Mouse (Mus musculus) cerebellum, adult 2 months (tissue): ENCODE measurements around the gene Efna2. TPM values are rescaled to one million over a fixed set of nuclear protein-coding genes. Genes with fewer than 3 reads are reported as not detected.

Experiments
- DNase-seq, 2 experiments: peaks; one replicate each; pipeline ENCODE4 v3.0.0; 2021
- H3K27ac ChIP-seq: fragments of 200-500 bp; 2 replicates; pipeline ENCODE4 v1.5.1; 2012; ENCODE audit warnings: low read length, control low read depth, inconsistent platforms; ENCODE audit not compliant: insufficient read depth
- H3K27me3 ChIP-seq: fragments of 200-500 bp; 2 replicates; pipeline ENCODE4 v1.6.1; 2012; ENCODE audit warnings: inconsistent platforms, mild to moderate bottlenecking, low read length, moderate library complexity; ENCODE audit not compliant: control insufficient read depth, insufficient read depth
- H3K4me1 ChIP-seq: fragments of 200-500 bp; 2 replicates; pipeline ENCODE4 v1.6.1; 2011; ENCODE audit warnings: low read length; ENCODE audit not compliant: control insufficient read depth, insufficient read depth
- H3K4me3 ChIP-seq: fragments of 200-500 bp; replicated peaks from 2 replicates; pipeline ENCODE3; 2011; ENCODE audit warnings: mild to moderate bottlenecking, low read depth, low read length, control low read depth; ENCODE audit not compliant: insufficient read depth
- CTCF ChIP-seq: fragments of 200-500 bp; IDR thresholded peaks from 2 replicates; pipeline ENCODE4 v1.5.1; 2011; ENCODE audit warnings: low read depth, mild to moderate bottlenecking, control low read depth, low read length, moderate library complexity, borderline replicate concordance; ENCODE audit not compliant: insufficient read depth
- POLR2A ChIP-seq: fragments of 200-500 bp; IDR thresholded peaks from 2 replicates; pipeline ENCODE4 v1.6.1; 2011; ENCODE audit warnings: low read length, control low read depth, borderline replicate concordance; ENCODE audit not compliant: insufficient read depth
- WGBS: fragments of 180-500 bp; shearing (Covaris S2); methylation state at CpG from one replicate; pipeline ENCODE4 v1.1.7; 2018; 5-methylcytosine and 5-hydroxymethylcytosine counted together
- polyA plus RNA-seq: library from polyadenylated mRNA; depleted of rRNA; stranded (reverse); fragments of >200 nt; gene quantifications from 2 replicates; pipeline ENCODE4 v1.2.3, GENCODE M21; 2012

Gene Efna2
- polyA plus RNA-seq, 1 experiment = 10.2 TPM

DNA sequence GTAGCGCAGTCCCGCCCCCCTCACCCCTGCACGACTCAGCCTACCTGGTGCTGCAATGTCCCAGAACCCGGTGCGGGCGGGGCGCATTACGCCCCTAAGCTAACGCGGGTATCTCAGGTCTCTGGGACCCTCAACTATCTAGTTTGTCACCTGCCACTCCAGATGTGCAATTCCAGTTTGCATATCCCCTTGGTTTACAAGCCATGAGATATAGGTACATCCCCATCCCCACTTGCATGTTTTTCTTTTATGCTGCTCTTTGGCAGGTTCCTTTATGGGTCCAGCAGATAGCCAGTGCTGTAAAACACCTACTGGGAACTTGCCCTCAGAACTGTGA, 39.9 kb upstream of the Efna2 start:
- H3K27ac ChIP-seq = peak overlapping the region; percentile 44
- H3K4me3 ChIP-seq = peak overlapping the region; percentile 87
- no peaks in the 10 kb centered on the region for H3K27me3 ChIP-seq
- WGBS = 2% methylated on average over 9 of the region's 10 CpGs
- no peak for DNase-seq
- no peak for TF ChIP-seq POLR2A
- peaks cover 12% of the 10 kb centered on the region; the same call in 1 of the 2 replicates for H3K4me1 ChIP-seq

- WGBS = 77% methylated on average over 11 of the region's 11 CpGs
- TF ChIP-seq POLR2A = no peak
- TF ChIP-seq CTCF = no peak
- Histone ChIP-seq H3K4me1 (peaks cover 17% of the 10 kb centered on the region; the same call in 1 of the 2 replicates), H3K27ac (no peak overlapping the region), H3K27me3 (no peaks in the 10 kb centered on the region), H3K4me3 (no peak overlapping the region)
- DNase-seq = no peak
Measured at GRCm38 (mm10) chr10:80139975-80140665, 39.2 kb upstream of the Efna2 start.

GRCm38 (mm10) chr10:80140666-80141035, 38.6 kb upstream of the Efna2 start, which contains the start of gene Cbarp:
Gene Cbarp, minus strand, starts transcription at chr10:80140835.
- no peak for DNase-seq
- H3K27ac ChIP-seq = peak within 1 kb of the TSS; percentile 97
- TF ChIP-seq POLR2A (no peak), CTCF (no peak)
- 67% methylated on average over 10 of the region's 10 CpGs for WGBS
- H3K4me1 ChIP-seq = peaks cover 21% of the 10 kb centered on the region
- H3K4me3 ChIP-seq = peak within 1 kb of the TSS; percentile 61
- no peaks in the 10 kb centered on the region for H3K27me3 ChIP-seq

DNA sequence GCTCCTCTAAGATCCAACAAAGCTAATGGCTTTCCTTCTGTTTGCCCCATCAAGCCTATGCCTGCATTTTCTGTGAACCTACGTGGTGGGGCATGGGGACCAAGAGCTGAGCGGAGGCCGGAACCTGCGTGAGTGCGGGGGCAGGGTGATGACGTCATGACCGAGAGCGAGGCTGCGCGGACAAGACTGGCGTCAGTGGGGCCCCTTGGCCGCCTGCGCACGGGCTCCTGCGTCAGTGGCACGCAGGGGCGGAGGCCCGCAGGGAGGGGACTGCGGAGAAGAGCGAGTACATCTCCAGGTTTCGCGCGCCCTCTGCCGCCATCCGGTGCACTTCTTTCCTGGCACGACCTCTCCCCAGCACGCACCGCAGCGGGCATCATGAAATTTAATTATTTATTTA, 38.0 kb upstream of the Efna2 start:
- peak overlapping the region; percentile 61 for H3K4me3 ChIP-seq
- peak overlapping the region; percentile 97 for H3K27ac ChIP-seq
- peak; percentile 98 to 99 for DNase-seq
- TF ChIP-seq POLR2A (peak; percentile 73; the same call in 1 of the 2 replicates), CTCF (peak; percentile 69; the same call in 1 of the 2 replicates)
- no peaks in the 10 kb centered on the region for H3K27me3 ChIP-seq
- under 1% methylated on average over 29 of the region's 29 CpGs for WGBS
- peaks cover 25% of the 10 kb centered on the region for H3K4me1 ChIP-seq

DNA sequence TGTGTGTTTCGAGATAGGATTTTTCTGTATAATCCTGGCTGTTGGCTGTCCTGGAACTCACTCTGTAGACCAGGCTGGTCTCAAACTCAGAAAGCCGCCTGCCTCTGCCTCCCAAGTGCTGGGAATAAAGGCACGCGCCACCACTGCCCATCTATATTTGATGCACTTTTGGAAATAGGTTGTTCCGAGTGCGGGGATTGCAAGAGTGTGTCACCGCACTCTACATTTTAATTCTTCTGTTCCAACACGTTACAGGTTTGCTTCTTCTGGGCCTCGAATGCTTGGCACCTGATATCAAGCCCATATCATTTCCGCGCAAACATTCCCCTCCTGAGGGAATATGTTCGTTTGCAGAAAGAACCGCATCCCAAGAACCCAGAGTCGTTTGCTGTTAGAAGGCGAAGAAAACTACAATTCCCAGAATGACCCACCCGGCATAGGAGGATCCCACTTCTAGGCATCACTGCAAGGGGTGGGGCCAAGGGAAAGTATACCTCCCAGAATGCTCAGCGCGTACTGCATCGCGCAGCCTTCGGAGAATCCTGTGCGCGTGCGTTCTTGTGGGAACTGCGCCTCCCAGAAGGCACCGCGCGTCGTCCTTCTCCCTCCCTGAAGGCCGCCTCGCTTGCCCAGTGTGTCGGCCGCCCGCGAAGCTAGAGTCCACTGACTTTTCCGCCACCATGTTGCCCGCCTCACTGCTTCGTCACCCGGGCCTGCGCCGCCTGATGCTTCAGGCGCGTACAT, 37.3 kb upstream of the Efna2 start:
- no peaks in the 10 kb centered on the region for H3K27me3 ChIP-seq
- H3K27ac ChIP-seq = peak overlapping the region; percentile 89
- under 1% methylated on average over 40 of the region's 43 CpGs for WGBS
- TF ChIP-seq POLR2A = peak; percentile 89
- no peak for TF ChIP-seq CTCF
- peaks cover 32% of the 10 kb centered on the region for H3K4me1 ChIP-seq
- H3K4me3 ChIP-seq = peak overlapping the region; percentile 67
- DNase-seq = peak; percentile 94 to 99

DNA sequence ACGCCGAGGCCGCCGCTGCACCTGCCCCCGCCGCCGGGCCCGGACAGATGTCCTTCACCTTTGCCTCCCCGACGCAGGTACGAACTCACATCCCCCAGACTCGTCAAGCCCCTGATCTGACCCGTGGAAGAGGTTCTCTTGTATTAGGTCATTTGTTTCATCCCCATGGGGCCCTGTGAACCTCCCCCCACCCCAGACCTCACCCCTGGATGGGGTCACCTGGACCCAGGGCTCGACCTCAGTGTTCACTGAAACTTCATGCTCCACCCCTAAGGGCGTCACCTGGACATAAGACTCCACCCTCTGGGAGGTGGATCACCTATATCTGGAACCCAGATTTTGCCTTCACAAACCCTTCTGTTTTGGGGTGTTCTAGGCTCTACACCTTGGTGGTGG, 36.8 kb upstream of the Efna2 start:
- Histone ChIP-seq H3K27me3 (no peaks in the 10 kb centered on the region), H3K27ac (peak overlapping the region; percentile 89), H3K4me3 (peak overlapping the region; percentile 67), H3K4me1 (peaks cover 36% of the 10 kb centered on the region)
- TF ChIP-seq CTCF = no peak
- WGBS = 1% methylated on average over 15 of the region's 15 CpGs
- no peak for DNase-seq

DNA sequence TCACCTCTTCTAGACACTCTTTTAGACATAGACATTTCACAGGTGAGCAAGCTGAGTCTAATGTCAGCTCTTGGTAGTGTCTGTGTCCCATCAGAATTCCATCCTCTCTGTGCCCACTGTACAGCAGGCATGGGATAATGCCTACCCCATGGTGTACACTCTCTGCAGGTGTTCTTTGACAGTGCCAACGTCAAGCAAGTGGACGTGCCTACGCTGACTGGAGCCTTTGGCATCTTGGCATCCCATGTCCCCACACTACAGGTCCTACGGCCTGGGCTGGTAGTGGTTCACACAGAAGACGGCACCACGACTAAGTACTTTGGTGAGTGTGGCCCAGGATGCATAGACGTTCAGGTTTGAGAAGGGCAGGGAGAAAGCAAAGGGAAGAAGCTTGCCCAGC, 35.6 kb upstream of the Efna2 start:
- Histone ChIP-seq H3K4me1 (peaks cover 35% of the 10 kb centered on the region), H3K4me3 (no peak overlapping the region), H3K27ac (no peak overlapping the region), H3K27me3 (no peaks in the 10 kb centered on the region)
- TF ChIP-seq CTCF (no peak), POLR2A (no peak)
- 44% methylated on average over 7 of the region's 7 CpGs for whole genome bisulfite sequencing
- no peak for DNase-seq

- Histone ChIP-seq H3K27ac (no peak overlapping the region), H3K4me3 (no peak overlapping the region), H3K27me3 (no peaks in the 10 kb centered on the region), H3K4me1 (peaks cover 35% of the 10 kb centered on the region)
- DNase-seq = no peak
- TF ChIP-seq POLR2A (no peak), CTCF (no peak)
- 86% methylated on average over 12 of the region's 12 CpGs for WGBS
Measured at GRCm38 (mm10) chr10:80144159-80144558, 35.1 kb upstream of the Efna2 start.
